Mouse (Mus musculus): ENCODE results near the gene Hrk.

Gene Hrk

DNA sequence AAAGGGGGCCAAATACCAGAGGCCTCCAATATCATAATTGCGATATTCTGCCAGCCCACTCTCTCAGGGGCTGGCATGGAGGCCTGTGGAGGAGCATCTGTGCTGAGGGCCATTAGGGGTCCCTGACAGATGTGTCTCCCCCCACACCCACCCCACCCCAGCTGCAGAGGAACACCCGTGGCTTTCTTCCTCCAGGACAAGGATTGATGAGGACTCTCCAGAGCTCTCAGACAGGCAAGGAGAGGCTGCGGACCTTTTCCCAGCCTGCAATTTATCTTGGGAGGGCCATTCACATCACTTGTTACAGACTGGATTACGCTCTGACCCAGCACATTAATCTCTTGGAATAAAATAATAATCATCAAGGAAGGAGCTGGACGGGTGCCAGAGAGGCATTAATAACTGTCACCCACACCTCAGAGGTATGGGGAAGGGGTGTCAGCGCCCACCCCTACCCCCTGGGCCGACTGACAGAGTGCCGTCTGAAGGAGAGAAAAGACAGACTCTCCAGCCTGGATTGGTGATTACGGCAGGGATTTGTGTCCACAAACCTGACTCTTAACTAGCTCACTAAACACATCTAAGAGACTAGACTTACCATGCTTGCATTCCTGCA lies 58.8 kb downstream of the Hrk start:
- no peak for DNase-seq (ENCODE audit: low read depth, low spot score)
- no peaks in the 10 kb centered on the region for H3K36me3 ChIP-seq (ENCODE audit: control insufficient read depth, insufficient read depth, low read length, poor library complexity, severe bottlenecking)
- no peaks in the 10 kb centered on the region for H3K27me3 ChIP-seq (ENCODE audit: control insufficient read depth, insufficient read depth, low read length, poor library complexity, severe bottlenecking)

DNA sequence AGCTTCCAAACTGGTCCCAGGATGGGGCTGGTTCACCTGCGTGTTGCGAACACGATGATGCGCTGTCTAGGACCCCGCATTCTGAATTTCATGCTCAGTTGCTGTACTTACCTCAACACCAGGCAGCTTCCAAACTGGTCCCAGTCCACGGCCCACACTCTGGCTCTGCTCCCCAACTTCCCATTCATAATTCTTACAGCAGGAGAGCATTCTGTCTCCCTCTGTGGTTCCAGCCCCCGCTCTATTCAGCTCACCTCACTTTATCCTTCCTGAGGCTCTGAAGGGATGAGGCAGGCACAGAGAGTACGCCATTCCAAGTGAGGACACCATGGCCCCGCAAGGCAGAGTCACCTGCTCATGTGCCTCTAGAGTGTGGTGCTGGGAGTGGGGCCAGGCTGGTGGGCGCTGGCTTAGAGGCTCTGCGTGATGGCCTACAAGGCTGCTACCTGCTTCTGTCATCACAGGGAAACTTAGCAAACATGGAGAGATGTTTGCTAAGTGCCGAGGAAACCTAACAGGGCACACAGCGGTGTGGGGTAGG lies 65.7 kb downstream of the Hrk start:
- DNase-seq (ENCODE audit: low read depth, low spot score): no peak

DNA sequence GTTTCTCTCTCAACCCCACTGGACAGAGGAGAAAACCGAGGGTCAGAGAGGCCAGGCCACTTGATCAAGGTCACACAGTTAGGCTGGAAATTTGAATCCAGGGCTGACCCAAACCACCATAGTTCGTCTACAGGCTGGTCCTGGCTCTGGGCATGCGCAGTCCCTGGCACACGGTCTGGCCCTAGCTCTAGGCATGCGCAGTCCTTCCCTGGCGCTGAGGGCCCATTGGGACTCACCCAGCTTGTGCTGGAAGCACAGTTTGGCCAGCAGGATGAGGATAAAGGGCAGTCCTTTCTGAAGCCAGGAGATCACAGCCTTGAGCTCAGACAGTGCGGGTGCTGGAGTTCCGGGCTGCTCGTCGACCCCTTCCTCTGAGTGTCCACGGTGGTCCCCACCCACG lies 72.4 kb downstream of the Hrk start:
- H3K27me3 ChIP-seq (ENCODE audit: control insufficient read depth, insufficient read depth, low read length, poor library complexity, severe bottlenecking): no peaks in the 10 kb centered on the region
- H3K36me3 ChIP-seq (ENCODE audit: control insufficient read depth, insufficient read depth, low read length, poor library complexity, severe bottlenecking): no peaks in the 10 kb centered on the region
- DNase-seq (ENCODE audit: low read depth, low spot score): no peak

More for the DNA sequence above, 65.7 kb downstream of the Hrk start:
- Histone ChIP-seq H3K36me3 (ENCODE audit: control insufficient read depth, insufficient read depth, low read length, poor library complexity, severe bottlenecking) (no peaks in the 10 kb centered on the region), H3K27me3 (ENCODE audit: control insufficient read depth, insufficient read depth, low read length, poor library complexity, severe bottlenecking) (no peaks in the 10 kb centered on the region)

Data from splenic B cell, adult 2 months (primary cell).